Mouse (Mus musculus) liver, adult 2 months (tissue): ENCODE measurements around the gene Noc3l. TPM values are rescaled to one million over a fixed set of nuclear protein-coding genes. Genes with fewer than 3 reads are reported as not detected.

Source experiments
- DNase-seq: peaks from one replicate; pipeline ENCODE4 v3.0.0-alpha.2; 2011; ENCODE audit warnings: low read depth, low spot score; ENCODE audit errors: extremely low read depth
- H3K27ac ChIP-seq: fragments of 200-500 bp; replicated peaks from 2 replicates; pipeline ENCODE4 v1.5.1; 2012; ENCODE audit warnings: low read depth, mild to moderate bottlenecking, control low read depth, inconsistent platforms, low read length; ENCODE audit not compliant: insufficient read depth
- H3K27me3 ChIP-seq: fragments of 200-500 bp; 2 replicates; pipeline ENCODE4 v1.6.1; 2012; ENCODE audit warnings: mild to moderate bottlenecking, moderate library complexity, low read length, inconsistent platforms; ENCODE audit not compliant: control insufficient read depth, insufficient read depth
- H3K36me3 ChIP-seq: fragments of 200-500 bp; 2 replicates; pipeline ENCODE4 v1.6.1; 2012; ENCODE audit warnings: low read length, inconsistent platforms; ENCODE audit not compliant: control insufficient read depth, insufficient read depth
- H3K4me1 ChIP-seq: fragments of 200-500 bp; 2 replicates; pipeline ENCODE4 v1.6.1; 2011; ENCODE audit warnings: low read length; ENCODE audit not compliant: control insufficient read depth, insufficient read depth
- H3K4me3 ChIP-seq: fragments of 200-500 bp; 2 replicates; pipeline ENCODE4 v1.5.1; 2011; ENCODE audit warnings: low read depth, mild to moderate bottlenecking, control low read depth, low read length, moderate library complexity; ENCODE audit not compliant: insufficient read depth
- H3K79me2 ChIP-seq: fragments of 200-500 bp; 2 replicates; pipeline ENCODE4 v1.6.1; 2012; ENCODE audit warnings: inconsistent platforms, mild to moderate bottlenecking, low read length, moderate library complexity; ENCODE audit not compliant: control insufficient read depth, insufficient read depth
- H3K9ac ChIP-seq: fragments of 200-500 bp; 2 replicates; pipeline ENCODE4 v1.6.1; 2012; ENCODE audit warnings: low read depth, mild to moderate bottlenecking, control low read depth, inconsistent platforms, low read length
- CTCF ChIP-seq: fragments of 200-500 bp; IDR thresholded peaks from 2 replicates; pipeline ENCODE4 v1.5.1; 2011; ENCODE audit warnings: low read depth, low read length, control low read depth
- POLR2A ChIP-seq: fragments of 200-500 bp; IDR thresholded peaks from 2 replicates; pipeline ENCODE4 v1.6.1; 2011; ENCODE audit warnings: low read length, control low read depth; ENCODE audit not compliant: insufficient read depth; ENCODE audit errors: extremely low read depth
- WGBS: fragments of 180-500 bp; shearing (Covaris S2); methylation state at CpG from one replicate; pipeline ENCODE4 v1.1.7; 2018; 5-methylcytosine and 5-hydroxymethylcytosine counted together
- polyA plus RNA-seq: library from polyadenylated mRNA; depleted of rRNA; stranded (reverse); fragments of >200 nt; gene quantifications from 2 replicates; pipeline ENCODE4 v1.2.3, GENCODE M21; 2012; rRNA removed
- total RNA-seq: library from RNA; depleted of rRNA; stranded (reverse); fragments of >200 nt; gene quantifications from 2 replicates; pipeline ENCODE4 v1.2.3, GENCODE M21; 2014; rRNA removed

The Noc3l gene
- 2.4 and 3.2 TPM in 2 replicates for total RNA-seq
- polyA plus RNA-seq = 1.4 and 2.0 TPM in 2 replicates

GRCm38 (mm10) chr19:38818766-38819426 lies at the start of gene Noc3l:
Gene Noc3l, minus strand, starts transcription at chr19:38819237.
- H3K4me1 ChIP-seq = peaks cover 4% of the 10 kb centered on the region
- DNase-seq = peak; percentile 72
- H3K36me3 ChIP-seq = peaks cover 10% of the 10 kb centered on the region; the same call in 1 of the 2 replicates
- peak within 1 kb of the TSS; percentile 10; the same call in 1 of the 2 replicates for H3K27ac ChIP-seq
- peak; percentile 88 for TF ChIP-seq CTCF
- TF ChIP-seq POLR2A = 0 out of 2 replicates have a peak, but pooled peaks have one; percentile 3
- peak within 1 kb of the TSS; percentile 68 for H3K9ac ChIP-seq
- H3K4me3 ChIP-seq = peak within 1 kb of the TSS; percentile 79
- H3K27me3 ChIP-seq = no peaks in the 10 kb centered on the region
- peaks cover 3% of the 10 kb centered on the region; the same call in 1 of the 2 replicates for H3K79me2 ChIP-seq
- WGBS = under 1% methylated on average over 38 of the region's 38 CpGs

GRCm38 (mm10) chr19:38862523-38862922 lies 43.5 kb upstream of the Noc3l start:
- Histone ChIP-seq H3K4me3 (no peak overlapping the region), H3K27me3 (no peaks in the 10 kb centered on the region), H3K79me2 (peaks cover 5% of the 10 kb centered on the region; the same call in 1 of the 2 replicates), H3K27ac (no peak overlapping the region), H3K4me1 (no peaks in the 10 kb centered on the region), H3K9ac (no peak overlapping the region), H3K36me3 (no peaks in the 10 kb centered on the region)
- TF ChIP-seq POLR2A (no peak), CTCF (no peak)
- WGBS = 91% methylated on average over 6 of the region's 6 CpGs
- DNase-seq = no peak

DNA sequence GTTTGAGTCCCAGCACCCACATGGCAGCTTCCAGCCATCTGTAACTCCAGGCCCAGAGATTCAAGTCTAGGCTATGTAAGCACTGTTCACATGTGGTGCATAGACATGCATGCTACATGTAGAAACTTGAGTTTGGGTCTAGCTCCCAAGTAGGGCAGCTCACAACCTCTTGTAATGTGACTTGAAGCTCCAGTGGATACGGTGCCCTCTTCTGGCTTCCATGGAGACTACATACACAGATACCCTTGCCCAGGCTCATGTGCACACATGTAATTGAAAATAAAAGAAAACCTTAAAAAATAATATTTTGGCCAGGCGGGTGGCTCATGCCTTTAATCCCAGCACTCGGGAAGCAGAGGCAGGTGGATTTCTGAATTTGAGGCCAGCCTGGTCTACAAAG lies 39.2 kb upstream of the Noc3l start:
- H3K4me3 ChIP-seq = no peak overlapping the region
- H3K79me2 ChIP-seq = peaks cover 5% of the 10 kb centered on the region; the same call in 1 of the 2 replicates
- no peak overlapping the region for H3K9ac ChIP-seq
- no peak overlapping the region for H3K27ac ChIP-seq
- no peak for DNase-seq
- H3K36me3 ChIP-seq = no peaks in the 10 kb centered on the region
- WGBS = 96% methylated on average over 3 of the region's 3 CpGs
- TF ChIP-seq POLR2A (no peak), CTCF (no peak)
- no peaks in the 10 kb centered on the region for H3K27me3 ChIP-seq
- no peaks in the 10 kb centered on the region for H3K4me1 ChIP-seq

GRCm38 (mm10) chr19:38846373-38846772 lies 27.3 kb upstream of the Noc3l start:
- Histone ChIP-seq H3K4me3 (no peak overlapping the region), H3K9ac (no peak overlapping the region), H3K27ac (no peak overlapping the region), H3K4me1 (no peaks in the 10 kb centered on the region), H3K36me3 (no peaks in the 10 kb centered on the region), H3K79me2 (peaks cover 11% of the 10 kb centered on the region; the same call in 1 of the 2 replicates), H3K27me3 (no peaks in the 10 kb centered on the region)
- WGBS = 77% methylated on average over 2 of the region's 2 CpGs
- DNase-seq = no peak
- TF ChIP-seq CTCF (no peak), POLR2A (no peak)

DNA sequence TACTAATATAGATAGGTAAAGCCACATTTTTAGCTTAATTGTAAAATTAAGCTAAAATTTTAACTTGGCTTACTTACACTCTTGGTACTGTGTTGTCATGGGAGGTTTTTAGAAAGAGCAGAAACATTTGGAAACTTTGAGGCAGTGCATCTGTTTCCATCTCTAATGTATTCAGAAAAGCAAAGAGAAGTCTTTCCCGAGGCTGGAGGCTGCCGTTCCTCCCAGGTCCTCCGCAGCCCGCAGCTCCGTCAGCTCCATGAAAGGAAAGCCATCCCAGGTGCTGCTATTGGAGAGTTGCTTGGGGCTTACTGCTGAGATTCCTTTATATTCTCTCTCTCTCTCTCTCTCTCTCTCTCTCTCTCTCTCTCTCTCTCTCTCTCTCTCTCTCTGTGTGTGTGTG lies 25.8 kb upstream of the Noc3l start:
- DNase-seq = no peak
- no peaks in the 10 kb centered on the region for H3K4me1 ChIP-seq
- TF ChIP-seq CTCF = no peak
- no peak for TF ChIP-seq POLR2A
- H3K27me3 ChIP-seq = no peaks in the 10 kb centered on the region
- no peak overlapping the region for H3K9ac ChIP-seq
- WGBS = 92% methylated on average over 5 of the region's 5 CpGs
- no peaks in the 10 kb centered on the region for H3K36me3 ChIP-seq
- H3K4me3 ChIP-seq = no peak overlapping the region
- H3K79me2 ChIP-seq = peaks cover 13% of the 10 kb centered on the region; the same call in 1 of the 2 replicates
- H3K27ac ChIP-seq = no peak overlapping the region

DNA sequence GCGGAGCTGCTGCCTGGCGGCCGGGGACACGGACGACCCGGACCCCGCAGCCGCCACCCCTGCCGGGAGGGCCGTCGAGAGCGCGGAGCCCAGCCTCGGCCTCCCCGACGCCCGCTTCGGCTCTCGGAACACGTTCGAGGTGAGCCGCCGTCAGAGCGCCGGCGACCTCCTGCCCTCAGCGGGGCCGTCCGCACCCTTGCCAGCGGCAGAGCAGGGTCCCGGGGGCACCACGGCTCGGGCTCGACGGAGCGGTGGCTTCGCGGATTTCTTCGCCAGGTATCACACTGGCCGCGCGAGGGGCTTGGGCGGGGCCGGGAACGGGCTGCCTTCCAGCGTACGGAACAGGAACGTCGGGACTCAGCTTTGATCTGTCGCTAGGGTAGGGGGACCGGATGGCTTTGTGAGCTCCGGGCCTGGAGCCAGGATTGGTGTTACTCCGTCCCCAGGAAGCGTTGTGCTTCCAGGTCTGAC lies 18.2 kb upstream of the Noc3l start:
- Histone ChIP-seq H3K9ac (peak overlapping the region; percentile 91), H3K4me3 (peak overlapping the region; percentile 95), H3K27me3 (no peaks in the 10 kb centered on the region), H3K27ac (peak overlapping the region; percentile 69), H3K36me3 (no peaks in the 10 kb centered on the region), H3K79me2 (peaks cover 7% of the 10 kb centered on the region; the same call in 1 of the 2 replicates), H3K4me1 (peaks cover 4% of the 10 kb centered on the region; the same call in 1 of the 2 replicates)
- under 1% methylated on average over 54 of the region's 54 CpGs for WGBS
- TF ChIP-seq POLR2A = no peak
- no peak for TF ChIP-seq CTCF
- DNase-seq = peak; percentile 47
